Mouse (Mus musculus) bone marrow macrophage, adult 2 months (primary cell): ENCODE data around the gene Syce2.

Experiments used
- CTCF ChIP-seq: IDR thresholded peaks from 2 replicates; pipeline ENCODE4 v1.5.1; 2012; ENCODE audit warnings: low read depth, mild to moderate bottlenecking, low read length, moderate library complexity
- POLR2A ChIP-seq: IDR thresholded peaks from 2 replicates; pipeline ENCODE4 v1.6.1; 2012; ENCODE audit warnings: mild to moderate bottlenecking, low read depth, low read length, borderline replicate concordance

GRCm38 (mm10) chr8:84839875-84840247, 32.0 kb upstream of the Syce2 start:
- TF ChIP-seq POLR2A = no peak
- no peak for TF ChIP-seq CTCF
